Mouse (Mus musculus) heart, adult 2 months (tissue): Measurements from ENCODE around the gene Tssk3.

Experiments
- CTCF ChIP-seq: fragments of 200-600 bp; IDR thresholded peaks from 2 replicates; pipeline ENCODE4 v1.8.1; 2022; ENCODE audit warnings: antibody characterized with exemption, mild to moderate bottlenecking, moderate library complexity
- EP300 ChIP-seq: fragments of 200-500 bp; IDR thresholded peaks from 2 replicates; pipeline ENCODE4 v1.6.1; 2011; ENCODE audit warnings: low read depth, low read length, control low read depth; ENCODE audit not compliant: insufficient read depth
- POLR2A ChIP-seq: fragments of 200-500 bp; IDR thresholded peaks from 2 replicates; pipeline ENCODE4 v1.6.1; 2011; ENCODE audit warnings: mild to moderate bottlenecking, low read depth, low read length, control low read depth; ENCODE audit not compliant: insufficient read depth

DNA sequence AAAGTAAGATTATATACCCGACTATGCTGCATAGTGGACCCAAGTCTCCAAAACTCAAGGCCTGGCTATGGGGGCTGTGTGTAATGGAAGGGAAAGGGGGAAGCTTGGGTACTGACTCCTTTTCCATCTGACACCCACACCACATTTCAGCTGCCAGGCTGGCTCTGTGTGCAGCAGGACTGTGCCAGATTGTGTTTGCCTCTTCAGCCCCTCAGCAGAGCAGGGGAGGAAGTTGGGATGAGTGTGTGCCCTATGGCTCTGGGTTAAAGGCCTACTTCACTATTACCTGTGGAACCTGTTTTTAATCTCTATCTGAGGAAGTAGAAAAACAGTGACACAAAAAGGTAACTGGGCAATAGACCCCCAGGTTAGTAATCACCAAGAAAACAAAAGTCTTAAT is 9.7 kb downstream of the Tssk3 start:
- no peak for TF ChIP-seq EP300
- TF ChIP-seq CTCF, result no peak
- no peak for TF ChIP-seq POLR2A
